Mouse (Mus musculus): ENCODE data around the gene Kcnk4. TPM values are rescaled to one million over a fixed set of nuclear protein-coding genes. Genes with fewer than 3 reads are reported as not detected.

Kcnk4 gene
- polyA plus RNA-seq, 1 experiment from 2014 or later = not detected

- peaks cover 33% of the 10 kb centered on the region for H3K36me3 ChIP-seq
- H3K9me3 ChIP-seq = no peaks in the 10 kb centered on the region
- WGBS = under 1% methylated on average over 35 of the region's 35 CpGs
- peaks cover 39% of the 10 kb centered on the region for H3K4me1 ChIP-seq (replicated peaks)
- H3K27me3 ChIP-seq (ENCODE audit: insufficient read depth, poor library complexity, severe bottlenecking) = no peaks in the 10 kb centered on the region
- DNase-seq (ENCODE audit: low spot score) = peak; percentile 93
- H3K27ac ChIP-seq = peak overlapping the region; percentile 97
- peak overlapping the region; percentile 65 for H3K4me3 ChIP-seq
Observed at GRCm38 (mm10) chr19:6951381-6951968, 17.2 kb upstream of the Kcnk4 start.

- H3K4me3 ChIP-seq = peak overlapping the region; percentile 65
- WGBS = under 1% methylated on average over 28 of the region's 28 CpGs
- H3K27ac ChIP-seq = peak overlapping the region; percentile 97
- peaks cover 29% of the 10 kb centered on the region for H3K36me3 ChIP-seq
- peaks cover 34% of the 10 kb centered on the region for H3K4me1 ChIP-seq (replicated peaks)
- peak; percentile 75 for DNase-seq (ENCODE audit: low spot score)
- no peaks in the 10 kb centered on the region for H3K9me3 ChIP-seq
- H3K27me3 ChIP-seq (ENCODE audit: insufficient read depth, poor library complexity, severe bottlenecking) = no peaks in the 10 kb centered on the region
Observed at GRCm38 (mm10) chr19:6950613-6951153, 16.4 kb upstream of the Kcnk4 start.

- Histone ChIP-seq H3K9me3 (no peaks in the 10 kb centered on the region), H3K27ac (peak overlapping the region; percentile 97), H3K36me3 (peaks cover 28% of the 10 kb centered on the region), H3K4me3 (peak overlapping the region; percentile 65), H3K4me1 (replicated peaks) (peaks cover 34% of the 10 kb centered on the region), H3K27me3 (ENCODE audit: insufficient read depth, poor library complexity, severe bottlenecking) (no peaks in the 10 kb centered on the region)
- WGBS = 52% methylated on average over 5 of the region's 5 CpGs
- DNase-seq (ENCODE audit: low spot score) = no peak
Observed at GRCm38 (mm10) chr19:6949951-6950350, 15.6 kb upstream of the Kcnk4 start.

GRCm38 (mm10) chr19:6949532-6949931 is 15.2 kb upstream of the Kcnk4 start:
- WGBS = 92% methylated on average over 5 of the region's 5 CpGs
- no peak for DNase-seq (ENCODE audit: low spot score)
- H3K27ac ChIP-seq = no peak overlapping the region
- H3K27me3 ChIP-seq (ENCODE audit: insufficient read depth, poor library complexity, severe bottlenecking) = no peaks in the 10 kb centered on the region
- peak overlapping the region; percentile 65; the same call in 1 of the 2 replicates for H3K4me3 ChIP-seq
- no peaks in the 10 kb centered on the region for H3K9me3 ChIP-seq
- H3K4me1 ChIP-seq (replicated peaks) = peaks cover 34% of the 10 kb centered on the region
- peaks cover 28% of the 10 kb centered on the region for H3K36me3 ChIP-seq

GRCm38 (mm10) chr19:6948186-6948585 is 13.9 kb upstream of the Kcnk4 start:
- Histone ChIP-seq H3K4me3 (no peak overlapping the region), H3K4me1 (replicated peaks) (peaks cover 26% of the 10 kb centered on the region), H3K27me3 (ENCODE audit: insufficient read depth, poor library complexity, severe bottlenecking) (no peaks in the 10 kb centered on the region), H3K9me3 (no peaks in the 10 kb centered on the region), H3K36me3 (peaks cover 21% of the 10 kb centered on the region), H3K27ac (no peak overlapping the region)
- DNase-seq (ENCODE audit: low spot score) = no peak
- 82% methylated on average over 4 of the region's 4 CpGs for WGBS

GRCm38 (mm10) chr19:6947742-6948141 is 13.4 kb upstream of the Kcnk4 start:
- Histone ChIP-seq H3K4me1 (replicated peaks) (peaks cover 26% of the 10 kb centered on the region), H3K9me3 (no peaks in the 10 kb centered on the region), H3K27me3 (ENCODE audit: insufficient read depth, poor library complexity, severe bottlenecking) (no peaks in the 10 kb centered on the region), H3K27ac (no peak overlapping the region), H3K4me3 (no peak overlapping the region), H3K36me3 (peaks cover 21% of the 10 kb centered on the region)
- 63% methylated on average over 4 of the region's 4 CpGs for WGBS
- DNase-seq (ENCODE audit: low spot score) = no peak

GRCm38 (mm10) chr19:6943709-6944108 is 9.4 kb upstream of the Kcnk4 start:
- no peak for DNase-seq (ENCODE audit: low spot score)
- Histone ChIP-seq H3K4me3 (no peak overlapping the region), H3K27ac (no peak overlapping the region), H3K36me3 (peaks cover 21% of the 10 kb centered on the region), H3K27me3 (ENCODE audit: insufficient read depth, poor library complexity, severe bottlenecking) (peaks cover 5% of the 10 kb centered on the region; the same call in 1 of the 2 replicates), H3K4me1 (replicated peaks) (peaks cover 35% of the 10 kb centered on the region), H3K9me3 (no peaks in the 10 kb centered on the region)
- WGBS = 93% methylated on average over 6 of the region's 6 CpGs

GRCm38 (mm10) chr19:6942764-6943163 is 8.4 kb upstream of the Kcnk4 start:
- peaks cover 18% of the 10 kb centered on the region for H3K36me3 ChIP-seq
- no peak for DNase-seq (ENCODE audit: low spot score)
- peak overlapping the region; percentile 91 for H3K4me3 ChIP-seq
- peaks cover 14% of the 10 kb centered on the region for H3K27me3 ChIP-seq (ENCODE audit: insufficient read depth, poor library complexity, severe bottlenecking)
- H3K9me3 ChIP-seq = no peaks in the 10 kb centered on the region
- H3K4me1 ChIP-seq (replicated peaks) = peaks cover 35% of the 10 kb centered on the region
- WGBS = 29% methylated on average over 5 of the region's 5 CpGs
- H3K27ac ChIP-seq = peak overlapping the region; percentile 97

- DNase-seq (ENCODE audit: low spot score) = peak; percentile 93
- H3K27me3 ChIP-seq (ENCODE audit: insufficient read depth, poor library complexity, severe bottlenecking) = peaks cover 17% of the 10 kb centered on the region
- H3K36me3 ChIP-seq = peaks cover 17% of the 10 kb centered on the region
- H3K4me3 ChIP-seq = peak within 1 kb of the TSS; percentile 91
- H3K27ac ChIP-seq = peak within 1 kb of the TSS; percentile 97
- WGBS = under 1% methylated on average over 27 of the region's 27 CpGs
- H3K9me3 ChIP-seq = no peaks in the 10 kb centered on the region
- peaks cover 35% of the 10 kb centered on the region for H3K4me1 ChIP-seq (replicated peaks)
Observed at GRCm38 (mm10) chr19:6942249-6942691, 8.0 kb upstream of the Kcnk4 start, which contains the start of gene Gpr137. TSS of gene Gpr137 (minus strand) at chr19:6942480.

GRCm38 (mm10) chr19:6941372-6942248 is 7.3 kb upstream of the Kcnk4 start, which contains the start of gene Bad:
TSS of gene Bad (plus strand) at chr19:6941861.
- under 1% methylated on average over 83 of the region's 83 CpGs for WGBS
- DNase-seq (ENCODE audit: low spot score) = peak; percentile 94

GRCm38 (mm10) chr19:6940396-6941351 is 6.4 kb upstream of the Kcnk4 start:
- WGBS = 22% methylated on average over 29 of the region's 29 CpGs
- Histone ChIP-seq H3K27me3 (ENCODE audit: insufficient read depth, poor library complexity, severe bottlenecking) (peaks cover 26% of the 10 kb centered on the region), H3K36me3 (peaks cover 13% of the 10 kb centered on the region), H3K27ac (peak overlapping the region; percentile 97), H3K4me3 (peak overlapping the region; percentile 91), H3K4me1 (replicated peaks) (peaks cover 35% of the 10 kb centered on the region), H3K9me3 (no peaks in the 10 kb centered on the region)
- no peak for DNase-seq (ENCODE audit: low spot score)

More at GRCm38 (mm10) chr19:6941372-6942248, 7.3 kb upstream of the Kcnk4 start, which contains the start of gene Bad:
- H3K9me3 ChIP-seq = no peaks in the 10 kb centered on the region
- H3K27ac ChIP-seq = peak within 1 kb of the TSS; percentile 97
- peak within 1 kb of the TSS; percentile 91 for H3K4me3 ChIP-seq
- peaks cover 35% of the 10 kb centered on the region for H3K4me1 ChIP-seq (replicated peaks)
- H3K27me3 ChIP-seq (ENCODE audit: insufficient read depth, poor library complexity, severe bottlenecking) = peaks cover 17% of the 10 kb centered on the region
- H3K36me3 ChIP-seq = peaks cover 17% of the 10 kb centered on the region

All from hindbrain, embryonic 10.5 days (tissue).